Mouse (Mus musculus): ENCODE data around the gene Rab23.

Gene Rab23

GRCm38 (mm10) chr1:33719733-33720225 is at the start of gene Rab23:
Rab23 (plus strand) TSS chr1:33719887.
- in situ Hi-C loops (cut with MboI), result no loop called here

GRCm38 (mm10) chr1:33670164-33670616 is 49.5 kb upstream of the Rab23 start:
- in situ Hi-C loops (cut with MboI), result no loop called here

DNA sequence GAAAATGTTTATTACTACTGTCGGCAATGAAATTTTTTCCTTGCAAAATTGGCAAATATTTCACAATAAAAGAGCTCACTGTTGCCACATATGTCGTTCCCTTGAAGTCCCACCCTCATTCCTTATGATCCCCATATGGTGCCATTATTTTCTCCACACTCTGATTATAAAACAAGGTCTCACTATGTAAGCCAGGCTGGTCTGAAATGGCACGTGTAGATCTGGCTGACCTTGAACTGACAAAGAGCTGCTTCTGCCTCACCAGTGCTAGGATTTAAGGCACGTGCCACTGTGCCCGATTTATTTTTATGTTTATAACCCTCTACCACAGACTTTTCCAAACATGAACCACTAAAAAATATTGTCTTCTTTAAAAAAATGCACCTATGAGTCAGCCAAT is 48.2 kb upstream of the Rab23 start:
- in situ Hi-C loops (cut with MboI), result no loop called here

GRCm38 (mm10) chr1:33672083-33672482 is 47.6 kb upstream of the Rab23 start:
- in situ Hi-C loops (cut with MboI), result no loop called here

DNA sequence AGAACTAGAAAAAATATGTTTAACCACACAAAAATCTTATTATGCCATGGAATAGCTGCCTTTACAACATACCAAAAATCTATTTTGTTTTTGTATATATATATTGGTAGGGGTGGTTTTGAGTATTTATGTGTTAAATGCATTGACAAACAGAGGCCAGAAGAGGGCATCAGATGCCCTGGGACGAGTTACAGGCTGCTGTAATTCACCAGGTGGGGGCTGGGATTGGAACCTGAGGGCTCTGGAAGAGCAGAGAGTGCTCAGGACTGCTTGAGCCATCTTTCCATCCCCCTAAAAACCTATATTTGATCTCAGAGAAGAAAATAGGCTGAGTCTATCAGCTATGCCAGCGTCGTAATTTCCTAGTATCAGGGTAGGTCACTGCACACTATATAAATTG is 47.2 kb upstream of the Rab23 start:
- in situ Hi-C loops (cut with MboI), result no loop called here

GRCm38 (mm10) chr1:33673158-33673960 is 46.3 kb upstream of the Rab23 start:
- in situ Hi-C loops (cut with MboI), result no loop called here

DNA sequence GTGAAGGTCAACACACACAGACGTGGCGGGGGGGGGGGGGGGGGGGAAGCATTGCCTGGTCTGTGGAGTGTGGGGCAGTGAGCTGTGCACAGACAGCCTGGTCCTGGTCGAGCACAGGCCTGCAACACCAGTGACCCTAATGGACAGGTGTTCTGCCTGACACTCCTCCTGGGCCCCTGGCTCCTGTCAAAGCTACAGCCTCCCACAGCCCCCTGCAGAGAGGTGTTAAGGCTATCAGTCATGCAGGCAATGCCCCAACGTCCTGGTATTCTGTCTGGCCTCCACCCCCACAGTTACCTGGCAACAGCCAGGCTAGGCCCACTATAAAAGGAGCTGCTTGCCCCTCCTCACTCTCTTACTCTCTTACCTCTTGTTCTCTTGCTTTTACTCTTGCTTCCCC is 39.3 kb upstream of the Rab23 start:
- in situ Hi-C loops (cut with MboI), result no loop called here

- in situ Hi-C loops (cut with MboI), result no loop called here
These were observed 38.8 kb upstream of the Rab23 start for GRCm38 (mm10) chr1:33680890-33681289.

DNA sequence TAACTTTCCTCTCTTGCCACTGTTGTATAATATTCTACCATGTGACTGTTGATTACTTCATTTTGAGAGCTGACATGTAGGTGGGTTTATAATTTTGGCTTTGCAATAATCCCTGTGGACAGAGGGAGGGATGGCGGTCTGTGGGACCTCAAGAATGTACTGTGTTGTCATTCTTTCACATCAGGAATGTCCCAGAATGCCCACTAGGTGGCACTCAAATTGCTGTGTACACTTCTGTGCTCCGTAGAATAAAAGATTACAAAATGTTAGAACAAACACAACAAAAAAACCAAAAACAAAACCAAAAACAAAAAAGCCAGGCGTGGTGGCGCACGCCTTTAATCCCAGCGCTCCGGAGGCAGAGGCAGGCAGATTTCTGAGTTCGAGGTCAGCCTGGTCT is 35.2 kb upstream of the Rab23 start:
- in situ Hi-C loops (cut with MboI), result no loop called here

- in situ Hi-C loops (cut with MboI), result no loop called here
These were observed 30.9 kb upstream of the Rab23 start for GRCm38 (mm10) chr1:33688810-33689209.

GRCm38 (mm10) chr1:33689446-33690086 is 30.1 kb upstream of the Rab23 start:
- in situ Hi-C loops (cut with MboI), result no loop called here

- in situ Hi-C loops (cut with MboI), result no loop called here
These were observed 29.6 kb upstream of the Rab23 start for GRCm38 (mm10) chr1:33690087-33690448.

GRCm38 (mm10) chr1:33693893-33694292 is 25.8 kb upstream of the Rab23 start:
- in situ Hi-C loops (cut with MboI), result no loop called here

GRCm38 (mm10) chr1:33696016-33696415 is 23.7 kb upstream of the Rab23 start:
- in situ Hi-C loops (cut with MboI), result no loop called here

DNA sequence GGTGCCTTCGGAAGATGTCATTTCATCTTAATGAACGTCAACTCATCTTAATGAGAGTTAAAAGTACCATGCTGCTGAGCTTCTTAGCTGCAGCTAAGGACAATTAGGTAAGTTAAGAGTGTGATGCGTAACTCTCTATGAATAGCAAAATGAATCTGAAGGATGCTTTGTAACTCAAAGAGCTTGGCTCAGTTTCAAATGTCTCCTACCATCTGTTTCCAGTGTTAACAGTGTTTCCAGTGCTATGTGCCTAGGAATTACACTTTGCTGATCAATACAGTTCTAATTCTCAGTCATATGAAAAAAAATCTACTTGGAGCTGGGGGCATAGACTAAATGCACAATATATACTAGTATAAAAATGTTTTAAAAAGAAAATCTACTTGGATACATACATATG is 18.4 kb upstream of the Rab23 start:
- in situ Hi-C loops (cut with MboI), result no loop called here

- in situ Hi-C loops (cut with MboI), result no loop called here
These were observed 10.1 kb upstream of the Rab23 start for GRCm38 (mm10) chr1:33709615-33710014.

DNA sequence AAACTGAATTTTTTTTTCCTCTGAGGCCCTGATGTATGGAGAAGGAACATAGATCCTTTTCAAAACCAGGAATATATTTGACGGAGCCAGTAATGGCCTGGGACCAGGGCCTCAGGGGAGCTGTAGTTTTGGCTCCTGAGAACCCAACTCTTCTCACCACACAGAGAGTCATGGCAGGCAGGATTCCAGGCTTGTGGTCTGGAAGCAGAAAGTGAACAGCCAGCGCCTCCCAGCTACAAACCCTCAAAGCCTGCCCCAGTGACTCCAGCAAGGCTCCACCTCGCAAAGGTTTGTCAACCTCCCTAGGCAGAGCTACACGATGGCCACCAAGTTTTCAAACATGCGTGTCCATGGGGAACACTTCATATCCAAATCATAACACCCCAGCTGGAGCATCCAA is 7.7 kb upstream of the Rab23 start:
- in situ Hi-C loops (cut with MboI), result no loop called here

DNA sequence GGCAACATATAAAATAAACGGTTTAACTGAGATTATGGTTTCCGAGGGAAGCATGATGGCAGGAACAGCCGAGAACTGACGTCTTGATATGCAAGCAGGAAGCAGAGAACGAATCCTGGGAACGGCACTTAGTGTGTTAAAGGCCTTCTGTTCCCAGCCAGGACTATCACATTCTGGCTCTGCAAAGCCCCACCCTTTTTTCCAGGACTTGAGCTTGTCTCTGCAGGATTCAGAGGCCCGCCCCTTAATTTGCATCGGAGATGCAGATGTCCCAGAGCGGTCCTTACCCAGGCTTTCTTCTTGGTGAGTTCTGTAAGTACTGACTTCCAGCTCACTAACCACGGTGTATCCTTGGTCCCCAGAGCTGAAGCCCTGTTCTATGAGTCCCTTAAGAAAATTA is 4.9 kb upstream of the Rab23 start:
- in situ Hi-C loops (cut with MboI), result no loop called here

- in situ Hi-C loops (cut with MboI), result no loop called here
These were observed 2.1 kb upstream of the Rab23 start for GRCm38 (mm10) chr1:33717636-33718035.

DNA sequence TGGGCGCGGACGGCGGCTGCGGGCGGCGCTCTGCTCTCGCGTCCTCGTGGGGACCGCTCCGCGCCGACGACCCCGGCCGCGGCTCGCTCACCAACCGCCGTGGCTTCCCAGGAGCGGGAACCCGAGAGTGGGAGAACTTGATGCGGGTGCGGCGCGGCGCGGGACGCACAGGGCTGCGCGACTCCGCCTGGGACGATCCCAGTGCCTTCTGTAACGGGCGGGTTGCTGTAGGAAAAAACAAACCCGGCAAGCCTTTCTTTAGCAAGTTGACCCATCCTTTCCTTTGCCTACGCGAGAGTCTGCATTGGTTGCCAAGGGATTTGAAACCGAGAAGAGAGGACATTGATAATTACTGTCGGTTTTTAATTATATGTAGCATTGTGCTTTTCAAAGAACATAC is 544 bp downstream of the Rab23 start:
- in situ Hi-C loops (cut with MboI), result no loop called here

GRCm38 (mm10) chr1:33721020-33721419 is 1.3 kb downstream of the Rab23 start:
- in situ Hi-C loops (cut with MboI), result no loop called here

DNA sequence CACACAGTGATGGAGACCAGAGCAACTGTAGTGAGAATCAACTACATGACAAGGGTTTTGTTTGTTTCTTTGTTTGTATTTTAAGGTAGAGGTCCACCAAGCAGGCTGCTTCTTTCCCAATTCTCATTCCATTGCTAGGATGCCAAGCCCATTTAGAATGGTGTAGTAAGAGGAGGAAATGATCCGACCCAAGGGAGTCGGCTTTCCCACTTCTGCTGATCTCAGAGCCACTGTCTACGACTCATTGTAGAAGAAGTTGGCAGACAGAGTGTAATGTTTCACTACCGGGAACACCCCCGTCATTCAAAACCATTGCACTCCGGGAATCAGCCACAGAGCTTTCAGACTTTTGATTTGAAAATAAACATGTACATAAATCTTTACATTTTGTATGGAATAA is 4.8 kb downstream of the Rab23 start:
- in situ Hi-C loops (cut with MboI), result no loop called here

DNA sequence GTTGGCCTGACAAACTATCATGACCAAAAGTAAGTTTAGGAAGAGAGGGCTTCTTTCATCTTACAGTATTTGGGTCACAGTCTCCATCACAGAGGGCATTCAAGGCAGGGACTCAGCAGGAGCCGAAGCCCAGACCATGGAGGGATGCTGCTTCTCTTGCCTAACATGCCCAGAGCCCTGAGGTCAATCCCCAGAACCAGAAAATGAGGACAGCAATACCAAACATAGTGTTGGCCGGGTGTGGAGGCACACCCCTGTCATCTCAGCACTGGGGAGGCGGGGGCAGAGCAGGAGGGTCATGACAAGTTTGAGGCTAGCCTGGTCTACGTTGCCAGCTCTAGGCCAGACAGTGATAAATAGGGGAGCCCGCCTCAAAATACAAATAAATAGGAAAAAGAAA is 5.4 kb downstream of the Rab23 start:
- in situ Hi-C loops (cut with MboI), result no loop called here

Data from mature B cell (primary cell).